Mouse (Mus musculus) lung, postnatal 4 days (tissue): Measurements from ENCODE around the gene 1700030K09Rik.

Experiments used
- DNase-seq, 2 experiments: peaks; one replicate each; pipeline ENCODE4 v3.0.0; 2021

Gene 1700030K09Rik

GRCm38 (mm10) chr8:72464211-72464610 is 20.5 kb downstream of the 1700030K09Rik start:
- DNase-seq = no peak

GRCm38 (mm10) chr8:72469243-72469642 is 25.6 kb downstream of the 1700030K09Rik start:
- no peak for DNase-seq

- no peak for DNase-seq
These were observed 26.3 kb downstream of the 1700030K09Rik start for GRCm38 (mm10) chr8:72469984-72470383.

- no peak for DNase-seq
These were observed 27.0 kb downstream of the 1700030K09Rik start for GRCm38 (mm10) chr8:72470684-72471083.

GRCm38 (mm10) chr8:72474826-72475546 is 31.3 kb downstream of the 1700030K09Rik start, which contains the start of gene Cherp:
Gene Cherp (minus strand): TSS chr8:72475226.
- DNase-seq = peak; percentile 98 to 99

GRCm38 (mm10) chr8:72485456-72486199 is 41.9 kb downstream of the 1700030K09Rik start:
- peak; percentile 78 to 84 for DNase-seq

- DNase-seq = no peak
These were observed 43.3 kb downstream of the 1700030K09Rik start for GRCm38 (mm10) chr8:72487014-72487413.

- DNase-seq = no peak
These were observed 47.3 kb downstream of the 1700030K09Rik start for GRCm38 (mm10) chr8:72491017-72491416.

GRCm38 (mm10) chr8:72491680-72492621 is 48.3 kb downstream of the 1700030K09Rik start, which contains the start of gene Slc35e1:
Gene Slc35e1 (minus strand): TSS chr8:72492614.
- DNase-seq = peak; percentile 46 to 59

GRCm38 (mm10) chr8:72492622-72493081 is 49.0 kb downstream of the 1700030K09Rik start:
- DNase-seq = peak; percentile 99 to 100

GRCm38 (mm10) chr8:72493381-72493780 is 49.7 kb downstream of the 1700030K09Rik start:
- DNase-seq = no peak

- no peak for DNase-seq
These were observed 51.9 kb downstream of the 1700030K09Rik start for GRCm38 (mm10) chr8:72495411-72496111.

- no peak for DNase-seq
These were observed 52.5 kb downstream of the 1700030K09Rik start for GRCm38 (mm10) chr8:72496217-72496616.

GRCm38 (mm10) chr8:72497911-72498310 is 54.2 kb downstream of the 1700030K09Rik start:
- no peak for DNase-seq

- no peak for DNase-seq
These were observed 54.8 kb downstream of the 1700030K09Rik start for GRCm38 (mm10) chr8:72498527-72498926.

- no peak for DNase-seq
These were observed 56.0 kb downstream of the 1700030K09Rik start for GRCm38 (mm10) chr8:72499521-72500284.

- DNase-seq = no peak
These were observed 56.8 kb downstream of the 1700030K09Rik start for GRCm38 (mm10) chr8:72500521-72500931.

- DNase-seq = no peak
These were observed 60.5 kb downstream of the 1700030K09Rik start for GRCm38 (mm10) chr8:72504137-72504536.

- DNase-seq = no peak
These were observed 61.1 kb downstream of the 1700030K09Rik start for GRCm38 (mm10) chr8:72504637-72505314.

- no peak for DNase-seq
These were observed 63.8 kb downstream of the 1700030K09Rik start for GRCm38 (mm10) chr8:72507505-72507904.
